Mouse (Mus musculus): ENCODE data around the gene Pidd1.

The Pidd1 gene

GRCm38 (mm10) chr7:141443828-141444237 lies at the start of gene Pidd1:
Gene Pidd1 (minus strand): TSS chr7:141444025.
- peak; percentile 94 for DNase-seq (ENCODE audit: low read depth, low spot score)

DNA sequence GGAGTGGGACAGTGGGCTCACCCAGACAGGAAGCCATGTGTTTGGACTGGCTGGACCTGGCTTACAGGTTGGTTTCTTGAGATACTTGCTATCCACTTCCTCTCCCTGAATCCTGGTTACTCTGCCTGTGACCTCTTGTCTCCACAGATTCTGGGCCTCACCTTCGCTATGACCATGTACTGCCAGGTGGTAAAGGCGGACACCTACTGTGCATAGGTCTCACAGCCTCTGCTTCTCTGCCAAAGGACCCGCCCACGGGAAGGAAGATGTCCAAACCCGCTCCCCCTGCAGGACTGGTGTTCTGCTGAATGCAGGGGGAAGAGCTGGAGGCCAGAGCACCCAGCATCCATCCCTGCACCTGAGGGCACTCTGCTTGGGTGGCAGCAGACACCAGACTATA lies 48.9 kb upstream of the Pidd1 start:
- DNase-seq (ENCODE audit: low read depth, low spot score): no peak

GRCm38 (mm10) chr7:141491151-141491550 lies 47.3 kb upstream of the Pidd1 start:
- peak; percentile 46 for DNase-seq (ENCODE audit: low read depth, low spot score)

GRCm38 (mm10) chr7:141487141-141487540 lies 43.3 kb upstream of the Pidd1 start:
- DNase-seq (ENCODE audit: low read depth, low spot score): no peak

DNA sequence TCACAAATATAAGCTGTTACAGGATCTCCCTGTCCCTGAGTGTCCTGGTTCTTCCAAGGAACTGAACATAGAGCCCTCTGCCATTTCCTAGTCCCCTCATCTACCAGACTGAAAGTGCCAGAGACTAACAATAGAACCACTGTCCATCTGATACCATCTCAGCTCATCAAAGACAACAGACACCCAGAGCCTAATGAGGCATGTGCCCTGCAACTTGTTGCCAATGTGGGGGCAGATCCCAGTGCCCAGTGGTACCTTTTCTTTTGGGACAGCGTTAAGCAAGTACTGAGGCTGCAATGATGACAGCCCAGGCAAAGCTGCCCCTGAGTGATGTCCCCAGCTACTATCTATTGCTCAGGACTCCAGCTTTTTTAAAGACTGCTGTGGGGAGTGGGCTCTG lies 42.4 kb upstream of the Pidd1 start:
- no peak for DNase-seq (ENCODE audit: low read depth, low spot score)

DNA sequence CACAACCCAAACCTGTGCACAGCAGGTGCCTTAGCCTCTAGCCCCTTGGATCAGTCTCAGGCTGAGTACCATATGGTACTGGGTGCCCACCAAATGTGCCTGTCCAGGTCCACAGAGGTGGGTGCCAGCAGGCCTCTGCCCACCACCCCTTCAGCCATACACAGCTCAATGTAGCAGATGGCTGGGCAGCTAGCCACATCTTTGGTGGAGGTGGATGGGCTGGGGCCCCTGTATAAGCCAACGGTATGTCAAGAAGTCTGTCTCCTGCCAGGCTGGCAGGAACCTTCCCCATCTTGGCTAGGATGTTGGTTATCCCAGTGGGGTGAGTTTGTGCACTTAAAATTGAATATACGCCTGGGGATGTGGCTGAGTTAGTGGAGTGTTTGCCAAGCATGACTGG lies 41.8 kb upstream of the Pidd1 start:
- DNase-seq (ENCODE audit: low read depth, low spot score): no peak

DNA sequence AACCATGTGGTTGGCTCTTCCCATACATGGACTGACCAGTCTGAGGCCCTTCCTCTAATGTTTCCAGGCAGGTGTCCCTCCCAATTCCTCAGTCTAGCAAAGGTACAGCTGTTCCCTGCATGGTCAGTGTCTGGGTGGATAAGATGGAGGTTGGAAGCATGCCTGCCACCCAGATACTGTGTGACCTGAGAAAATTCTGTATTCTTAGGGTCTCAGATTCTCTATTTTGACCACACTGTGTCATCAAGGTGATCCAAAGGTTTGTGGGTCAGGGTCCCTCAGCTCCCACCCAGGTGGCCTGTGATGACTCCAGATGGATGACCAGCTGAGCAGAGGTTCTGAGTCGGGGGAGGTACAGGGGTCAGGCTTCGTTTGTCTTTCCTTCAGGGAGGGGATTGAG lies 41.4 kb upstream of the Pidd1 start:
- DNase-seq (ENCODE audit: low read depth, low spot score): no peak

- no peak for DNase-seq (ENCODE audit: low read depth, low spot score)
Observed at GRCm38 (mm10) chr7:141484186-141485120, 40.6 kb upstream of the Pidd1 start.

DNA sequence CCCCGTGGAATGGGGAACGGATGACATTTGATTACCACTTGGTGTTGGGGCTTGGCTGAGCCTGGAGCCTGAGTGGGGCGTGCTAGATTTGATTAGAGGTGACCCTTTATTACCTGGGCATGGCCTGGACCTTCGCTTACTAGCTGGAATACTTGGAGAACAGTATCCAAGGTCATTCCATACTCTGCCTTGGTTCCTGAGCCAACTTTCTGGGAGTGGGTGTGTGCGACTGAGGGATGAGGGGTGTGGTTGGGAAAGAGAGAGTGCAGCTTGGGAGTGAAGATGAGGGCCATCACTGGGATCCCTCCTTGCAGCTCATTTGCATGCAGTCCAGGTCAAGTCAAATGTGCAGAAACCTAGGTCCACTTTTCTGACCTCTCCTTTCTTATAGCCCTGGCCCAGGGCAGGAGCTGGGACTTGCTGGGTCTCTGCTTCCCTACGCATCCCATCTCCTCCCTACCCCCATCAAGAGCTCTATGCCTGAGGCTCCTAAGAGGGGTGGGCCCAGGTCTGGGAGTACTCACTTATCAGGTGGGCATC lies 39.4 kb upstream of the Pidd1 start:
- no peak for DNase-seq (ENCODE audit: low read depth, low spot score)

- no peak for DNase-seq (ENCODE audit: low read depth, low spot score)
Observed at GRCm38 (mm10) chr7:141482531-141483024, 38.8 kb upstream of the Pidd1 start.

- peak; percentile 60 for DNase-seq (ENCODE audit: low read depth, low spot score)
Observed at GRCm38 (mm10) chr7:141481498-141482401, 37.9 kb upstream of the Pidd1 start.

DNA sequence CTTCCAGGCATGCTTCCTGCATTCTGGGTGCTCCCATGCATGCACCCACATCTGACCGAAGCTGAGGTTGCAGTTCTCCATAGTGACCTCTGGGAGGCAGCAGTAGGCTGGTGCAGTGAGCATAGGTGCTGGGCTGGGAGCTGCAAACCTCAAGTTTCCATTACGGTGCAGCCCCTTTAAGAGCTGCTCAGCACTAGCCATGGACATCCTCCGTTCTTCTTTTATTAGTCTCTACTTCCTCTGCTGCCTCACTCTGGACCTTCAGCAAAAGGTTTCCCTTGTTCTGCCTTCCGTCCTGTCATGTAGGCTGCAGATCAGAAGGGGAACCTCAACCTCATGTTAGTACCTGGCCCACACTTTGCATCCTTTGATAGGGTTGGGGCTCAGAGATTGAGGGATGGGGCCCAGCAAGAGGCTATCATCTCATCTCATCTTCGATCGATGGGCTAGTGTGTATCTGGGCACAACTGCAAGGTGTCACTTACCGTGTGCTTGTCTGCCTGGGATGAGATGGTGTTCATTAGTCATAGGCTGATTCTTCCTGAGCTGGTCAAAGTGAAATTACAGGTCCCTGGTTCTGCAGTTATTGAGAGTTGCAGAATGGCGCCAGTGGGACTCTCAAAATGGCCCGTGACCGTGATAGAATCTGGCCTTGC lies 37.1 kb upstream of the Pidd1 start:
- DNase-seq (ENCODE audit: low read depth, low spot score): peak; percentile 83

DNA sequence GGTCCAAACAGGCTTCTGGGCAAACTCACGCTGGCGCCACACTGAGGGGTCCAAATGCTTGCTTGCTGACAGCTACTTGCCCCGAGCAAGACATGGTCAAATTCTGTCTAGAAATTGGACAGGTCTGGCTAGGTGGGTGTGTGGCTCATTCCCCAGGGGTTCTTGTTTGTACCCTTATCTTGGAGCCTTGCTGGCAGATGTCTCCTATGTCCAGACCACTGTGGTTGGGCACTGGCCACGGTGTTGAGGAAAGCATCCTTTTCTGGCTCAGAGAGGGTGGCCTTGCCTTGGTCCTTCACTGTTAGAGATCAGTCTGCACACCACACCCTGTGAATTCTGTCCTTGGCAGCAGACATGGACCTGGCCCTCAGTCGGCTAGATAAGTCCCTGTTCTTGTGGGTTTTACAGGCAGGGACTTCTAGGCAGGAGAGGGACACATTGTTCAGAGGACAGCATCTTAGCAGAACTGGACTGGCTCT lies 34.5 kb upstream of the Pidd1 start:
- DNase-seq (ENCODE audit: low read depth, low spot score): no peak

- no peak for DNase-seq (ENCODE audit: low read depth, low spot score)
Observed at GRCm38 (mm10) chr7:141477578-141478269, 33.9 kb upstream of the Pidd1 start.

GRCm38 (mm10) chr7:141476981-141477370 lies 33.2 kb upstream of the Pidd1 start:
- DNase-seq (ENCODE audit: low read depth, low spot score): no peak

DNA sequence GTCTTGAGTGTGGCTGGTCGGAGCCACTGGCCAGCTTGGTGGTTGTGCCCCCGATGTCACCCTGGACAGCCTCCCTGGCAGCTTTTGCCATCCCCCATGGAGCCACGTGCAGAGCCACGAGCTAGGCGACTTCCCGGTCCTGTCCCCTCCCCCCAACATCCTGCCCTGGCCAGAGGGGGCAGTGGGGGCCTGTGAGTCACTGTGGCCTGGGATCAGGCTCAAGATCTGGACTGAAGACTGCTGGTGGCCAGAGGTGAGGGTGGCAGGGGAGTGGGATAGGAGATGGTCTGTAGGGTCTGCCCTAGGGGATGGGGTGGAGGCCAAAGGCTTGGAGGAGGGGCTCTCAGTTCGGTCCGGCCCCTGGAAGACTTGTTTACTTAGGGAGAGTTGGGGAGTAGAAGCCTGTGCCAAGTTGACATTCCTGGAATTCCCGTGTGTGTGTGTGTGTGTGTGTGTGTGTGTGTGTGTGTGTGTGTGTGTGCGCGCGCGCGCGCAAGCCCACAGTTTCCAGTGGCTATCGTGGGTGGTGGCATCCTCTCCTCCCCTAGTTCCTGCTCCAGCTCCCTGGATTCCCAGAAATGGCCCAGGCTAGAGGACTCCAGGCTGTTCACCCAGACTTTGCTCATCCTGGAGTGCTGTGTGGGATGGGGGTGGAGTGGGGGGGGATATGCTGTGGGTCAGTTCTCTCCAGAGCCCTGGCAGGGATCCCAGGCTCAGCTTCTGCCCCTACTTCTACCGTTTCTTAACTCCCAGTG lies 32.6 kb upstream of the Pidd1 start:
- DNase-seq (ENCODE audit: low read depth, low spot score): peak; percentile 76

- no peak for DNase-seq (ENCODE audit: low read depth, low spot score)
Observed at GRCm38 (mm10) chr7:141475805-141476158, 32.0 kb upstream of the Pidd1 start.

GRCm38 (mm10) chr7:141475011-141475804 lies 31.4 kb upstream of the Pidd1 start, which contains the start of the genes Polr2l and Tspan4:
Gene Polr2l (minus strand): TSS chr7:141475132.
Gene Tspan4 (plus strand): TSS chr7:141475240.
- DNase-seq (ENCODE audit: low read depth, low spot score): peak; percentile 94

- no peak for DNase-seq (ENCODE audit: low read depth, low spot score)
Observed at GRCm38 (mm10) chr7:141474160-141474559, 30.3 kb upstream of the Pidd1 start.

Measured in ZHBTc4 (cell line).